Mouse (Mus musculus): ENCODE measurements around the gene Ccdc136. TPM values are rescaled to one million over a fixed set of nuclear protein-coding genes. Genes with fewer than 3 reads are reported as not detected.

Gene Ccdc136
- total RNA-seq, 1 experiment, result 10.5 TPM

GRCm38 (mm10) chr6:29378678-29379077 is 17.4 kb upstream of the Ccdc136 start:
- no peak for TF ChIP-seq CHD2 (IDR thresholded peaks at IDR 0.05; ENCODE audit: low read depth, low read length)
- no peak for TF ChIP-seq ZC3H11A (IDR thresholded peaks at IDR 0.05; ENCODE audit: borderline replicate concordance, low read depth, low read length)
- no peak for TF ChIP-seq ZNF384 (IDR thresholded peaks at IDR 0.05; ENCODE audit: low read depth, low read length)
- no peak for TF ChIP-seq MAFK (IDR thresholded peaks at IDR 0.05; ENCODE audit: insufficient read depth, low read depth, low read length)
- TF ChIP-seq HCFC1 (IDR thresholded peaks at IDR 0.05; ENCODE audit: borderline replicate concordance, insufficient read depth, low read length), result no peak
- peaks cover 11% of the 10 kb centered on the region for H3K36me3 ChIP-seq (ENCODE audit: control insufficient read depth, insufficient read depth, low read length, poor library complexity, severe bottlenecking)
- in situ Hi-C loops (cut with MboI; ENCODE audit: low sequenced_read_pairs in 2 of 2, unreplicated experiment in 2 of 2), result no loop called here

GRCm38 (mm10) chr6:29379954-29380353 is 16.2 kb upstream of the Ccdc136 start:
- Histone ChIP-seq H3K4me1 (ENCODE audit: control insufficient read depth in 2 of 2, insufficient read depth in 2 of 2, low read length in 2 of 2, poor library complexity in 1 of 2) (0 out of 4 replicates have a peak, but pooled peaks cover 0 to 4% of the 10 kb centered on the region in 2 experiments), H3K36me3 (ENCODE audit: control insufficient read depth, insufficient read depth, low read length, poor library complexity, severe bottlenecking) (peaks cover 6% of the 10 kb centered on the region), H3K4me3 (ENCODE audit: insufficient read depth in 1 of 2, low read depth in 1 of 2, low read length in 2 of 2, poor library complexity in 1 of 2, severe bottlenecking in 1 of 2) (no peak overlapping the region), H3K9me3 (ENCODE audit: control insufficient read depth, insufficient read depth, low read depth, low read length) (no peaks in the 10 kb centered on the region), H3K27ac (ENCODE audit: insufficient read depth, low read depth, low read length, poor library complexity, severe bottlenecking) (no peak overlapping the region), H3K9ac (ENCODE audit: insufficient read depth, low read depth, low read length, poor library complexity, severe bottlenecking) (no peak overlapping the region)
- DNase-seq (ENCODE audit: low read depth, low spot score), result no peak
- in situ Hi-C loops (cut with MboI; ENCODE audit: low sequenced_read_pairs in 2 of 2, unreplicated experiment in 2 of 2), result no loop called here
- no peak for TF ChIP-seq ZNF384 (IDR thresholded peaks at IDR 0.05; ENCODE audit: low read depth, low read length)
- TF ChIP-seq HCFC1 (IDR thresholded peaks at IDR 0.05; ENCODE audit: borderline replicate concordance, insufficient read depth, low read length), result no peak
- no peak for TF ChIP-seq ZC3H11A (IDR thresholded peaks at IDR 0.05; ENCODE audit: borderline replicate concordance, low read depth, low read length)
- TF ChIP-seq CHD2 (IDR thresholded peaks at IDR 0.05; ENCODE audit: low read depth, low read length), result no peak
- TF ChIP-seq MAFK (IDR thresholded peaks at IDR 0.05; ENCODE audit: insufficient read depth, low read depth, low read length), result no peak

More at GRCm38 (mm10) chr6:29378678-29379077, 17.4 kb upstream of the Ccdc136 start:
- H3K9ac ChIP-seq (ENCODE audit: insufficient read depth, low read depth, low read length, poor library complexity, severe bottlenecking), result no peak overlapping the region
- H3K9me3 ChIP-seq (ENCODE audit: control insufficient read depth, insufficient read depth, low read depth, low read length), result no peaks in the 10 kb centered on the region
- H3K27ac ChIP-seq (ENCODE audit: insufficient read depth, low read depth, low read length, poor library complexity, severe bottlenecking), result no peak overlapping the region
- H3K4me1 ChIP-seq (ENCODE audit: control insufficient read depth in 2 of 2, insufficient read depth in 2 of 2, low read length in 2 of 2, poor library complexity in 1 of 2), result 0 out of 4 replicates have a peak, but pooled peaks cover 0 to 4% of the 10 kb centered on the region in 2 experiments
- no peak for DNase-seq (ENCODE audit: low read depth, low spot score)
- H3K4me3 ChIP-seq (ENCODE audit: insufficient read depth in 1 of 2, low read depth in 1 of 2, low read length in 2 of 2, poor library complexity in 1 of 2, severe bottlenecking in 1 of 2), result no peak overlapping the region

GRCm38 (mm10) chr6:29382442-29382841 is 13.7 kb upstream of the Ccdc136 start:
- no peak for DNase-seq (ENCODE audit: low read depth, low spot score)
- Histone ChIP-seq H3K9me3 (ENCODE audit: control insufficient read depth, insufficient read depth, low read depth, low read length) (no peaks in the 10 kb centered on the region), H3K36me3 (ENCODE audit: control insufficient read depth, insufficient read depth, low read length, poor library complexity, severe bottlenecking) (no peaks in the 10 kb centered on the region), H3K4me3 (ENCODE audit: insufficient read depth in 1 of 2, low read depth in 1 of 2, low read length in 2 of 2, poor library complexity in 1 of 2, severe bottlenecking in 1 of 2) (no peak overlapping the region), H3K4me1 (ENCODE audit: control insufficient read depth in 2 of 2, insufficient read depth in 2 of 2, low read length in 2 of 2, poor library complexity in 1 of 2) (0 out of 4 replicates have a peak, but pooled peaks cover 0 to 4% of the 10 kb centered on the region in 2 experiments), H3K27ac (ENCODE audit: insufficient read depth, low read depth, low read length, poor library complexity, severe bottlenecking) (no peak overlapping the region), H3K9ac (ENCODE audit: insufficient read depth, low read depth, low read length, poor library complexity, severe bottlenecking) (no peak overlapping the region)
- TF ChIP-seq HCFC1 (IDR thresholded peaks at IDR 0.05; ENCODE audit: borderline replicate concordance, insufficient read depth, low read length) (no peak), ZNF384 (IDR thresholded peaks at IDR 0.05; ENCODE audit: low read depth, low read length) (no peak), MAFK (IDR thresholded peaks at IDR 0.05; ENCODE audit: insufficient read depth, low read depth, low read length) (no peak), ZC3H11A (IDR thresholded peaks at IDR 0.05; ENCODE audit: borderline replicate concordance, low read depth, low read length) (no peak), CHD2 (IDR thresholded peaks at IDR 0.05; ENCODE audit: low read depth, low read length) (no peak)
- in situ Hi-C loops (cut with MboI; ENCODE audit: low sequenced_read_pairs in 2 of 2, unreplicated experiment in 2 of 2), result no loop called here

GRCm38 (mm10) chr6:29388052-29388518 is 8.0 kb upstream of the Ccdc136 start, which contains the start of gene Opn1sw:
TSS of gene Opn1sw (minus strand) at chr6:29388468.
- no peak within 1 kb of the TSS for H3K27ac ChIP-seq (ENCODE audit: insufficient read depth, low read depth, low read length, poor library complexity, severe bottlenecking)
- no peaks in the 10 kb centered on the region for H3K36me3 ChIP-seq (ENCODE audit: control insufficient read depth, insufficient read depth, low read length, poor library complexity, severe bottlenecking)
- DNase-seq (ENCODE audit: low read depth, low spot score), result no peak
- 0 out of 2 replicates have a peak within 1 kb of the TSS, but pooled peaks have one; percentile 15 for H3K9ac ChIP-seq (ENCODE audit: insufficient read depth, low read depth, low read length, poor library complexity, severe bottlenecking)
- TF ChIP-seq ZC3H11A (IDR thresholded peaks at IDR 0.05; ENCODE audit: borderline replicate concordance, low read depth, low read length) (no peak), HCFC1 (IDR thresholded peaks at IDR 0.05; ENCODE audit: borderline replicate concordance, insufficient read depth, low read length) (no peak), CHD2 (IDR thresholded peaks at IDR 0.05; ENCODE audit: low read depth, low read length) (no peak), MAFK (IDR thresholded peaks at IDR 0.05; ENCODE audit: insufficient read depth, low read depth, low read length) (no peak), ZNF384 (IDR thresholded peaks at IDR 0.05; ENCODE audit: low read depth, low read length) (no peak)
- in situ Hi-C loops (cut with MboI; ENCODE audit: low sequenced_read_pairs in 2 of 2, unreplicated experiment in 2 of 2), result no loop called here
- no peaks in the 10 kb centered on the region for H3K9me3 ChIP-seq (ENCODE audit: control insufficient read depth, insufficient read depth, low read depth, low read length)
- peak within 1 kb of the TSS; percentile 33 to 60; a peak in 3 of 4 replicates for H3K4me3 ChIP-seq (ENCODE audit: insufficient read depth in 1 of 2, low read depth in 1 of 2, low read length in 2 of 2, poor library complexity in 1 of 2, severe bottlenecking in 1 of 2)
- peaks cover 0 to 6% of the 10 kb centered on the region in 2 experiments; a peak in 2 of 4 replicates for H3K4me1 ChIP-seq (ENCODE audit: control insufficient read depth in 2 of 2, insufficient read depth in 2 of 2, low read length in 2 of 2, poor library complexity in 1 of 2)

Measured in ES-E14 (cell line).